Mouse (Mus musculus) ES-E14 (cell line): ENCODE data around the gene 0610010F05Rik. TPM values are rescaled to one million over a fixed set of nuclear protein-coding genes. Genes with fewer than 3 reads are reported as not detected.

Source experiments
- DNase-seq: peaks from one replicate; pipeline ENCODE4 v3.0.0-alpha.2; 2013; ENCODE audit warnings: low read depth, low spot score
- H3K27ac ChIP-seq: 2 replicates; pipeline ENCODE4 v1.5.1; 2012; ENCODE audit warnings: low read depth, mild to moderate bottlenecking, low read length, moderate library complexity, mixed read lengths; ENCODE audit not compliant: poor library complexity, insufficient read depth, severe bottlenecking
- H3K36me3 ChIP-seq: 2 replicates; pipeline ENCODE4 v1.6.1; 2012; ENCODE audit warnings: mild to moderate bottlenecking, low read length, moderate library complexity, mixed read lengths; ENCODE audit not compliant: control insufficient read depth, poor library complexity, insufficient read depth, severe bottlenecking
- H3K4me1 ChIP-seq, 2 experiments: fragments of 150-350 bp in 1 of 2; sonication (generic) in 1 of 2; 2 replicates each; pipeline ENCODE4 v1.6.1; 2012; ENCODE audit warnings: low read length in 2 of 2, mild to moderate bottlenecking in 1 of 2, mixed read lengths in 1 of 2; ENCODE audit not compliant: control insufficient read depth in 2 of 2, insufficient read depth in 2 of 2, poor library complexity in 1 of 2
- H3K4me3 ChIP-seq, 2 experiments: fragments of 150-350 bp in 1 of 2; sonication (generic) in 1 of 2; 2 replicates each; pipeline ENCODE4 v1.5.1; 2012; ENCODE audit warnings: low read length in 2 of 2, low read depth in 1 of 2, mild to moderate bottlenecking in 1 of 2, mixed read lengths in 1 of 2; ENCODE audit not compliant: insufficient read depth in 1 of 2, poor library complexity in 1 of 2, severe bottlenecking in 1 of 2
- H3K9ac ChIP-seq: 2 replicates; pipeline ENCODE4 v1.6.1; 2012; ENCODE audit warnings: low read depth, mild to moderate bottlenecking, low read length, mixed read lengths; ENCODE audit not compliant: poor library complexity, insufficient read depth, severe bottlenecking
- H3K9me3 ChIP-seq: fragments of 150-350 bp; sonication (generic); 2 replicates; pipeline ENCODE4 v1.6.1; 2012; ENCODE audit warnings: low read depth, mild to moderate bottlenecking, low read length; ENCODE audit not compliant: control insufficient read depth, insufficient read depth
- CHD2 ChIP-seq: IDR thresholded peaks from 2 replicates; pipeline ENCODE4 v1.6.1; 2014; ENCODE audit warnings: mild to moderate bottlenecking, low read depth, low read length, inconsistent platforms
- HCFC1 ChIP-seq: IDR thresholded peaks from 2 replicates; pipeline ENCODE4 v1.6.1; 2012; ENCODE audit warnings: low read length, inconsistent platforms, borderline replicate concordance; ENCODE audit not compliant: insufficient read depth
- MAFK ChIP-seq: IDR thresholded peaks from 2 replicates; pipeline ENCODE4 v1.6.1; 2014; ENCODE audit warnings: mild to moderate bottlenecking, low read depth, low read length, inconsistent platforms; ENCODE audit not compliant: insufficient read depth
- ZC3H11A ChIP-seq: IDR thresholded peaks from 2 replicates; pipeline ENCODE4 v1.6.1; 2012; ENCODE audit warnings: low read depth, mild to moderate bottlenecking, inconsistent platforms, low read length, borderline replicate concordance
- ZNF384 ChIP-seq: IDR thresholded peaks from 2 replicates; pipeline ENCODE4 v1.6.1; 2012; ENCODE audit warnings: low read depth, low read length, inconsistent platforms
- in situ Hi-C, 2 experiments: fragments of 600-800 bp; cut with MboI; formaldehyde crosslinking; loops; one replicate each; pipeline ENCODE4 v1.15.1; 2025; ENCODE audit warnings: low sequenced_read_pairs in 2 of 2, inconsistent platforms in 1 of 2; ENCODE audit not compliant: unreplicated experiment in 2 of 2
- total RNA-seq: library from RNA; depleted of rRNA; stranded (reverse); fragments of 300-350 nt; gene quantifications from 2 replicates; pipeline ENCODE4 v1.2.3, GENCODE M21; 2012; rRNA removed

0610010F05Rik gene
- total RNA-seq = 7.9 and 8.5 TPM in 2 replicates

DNA sequence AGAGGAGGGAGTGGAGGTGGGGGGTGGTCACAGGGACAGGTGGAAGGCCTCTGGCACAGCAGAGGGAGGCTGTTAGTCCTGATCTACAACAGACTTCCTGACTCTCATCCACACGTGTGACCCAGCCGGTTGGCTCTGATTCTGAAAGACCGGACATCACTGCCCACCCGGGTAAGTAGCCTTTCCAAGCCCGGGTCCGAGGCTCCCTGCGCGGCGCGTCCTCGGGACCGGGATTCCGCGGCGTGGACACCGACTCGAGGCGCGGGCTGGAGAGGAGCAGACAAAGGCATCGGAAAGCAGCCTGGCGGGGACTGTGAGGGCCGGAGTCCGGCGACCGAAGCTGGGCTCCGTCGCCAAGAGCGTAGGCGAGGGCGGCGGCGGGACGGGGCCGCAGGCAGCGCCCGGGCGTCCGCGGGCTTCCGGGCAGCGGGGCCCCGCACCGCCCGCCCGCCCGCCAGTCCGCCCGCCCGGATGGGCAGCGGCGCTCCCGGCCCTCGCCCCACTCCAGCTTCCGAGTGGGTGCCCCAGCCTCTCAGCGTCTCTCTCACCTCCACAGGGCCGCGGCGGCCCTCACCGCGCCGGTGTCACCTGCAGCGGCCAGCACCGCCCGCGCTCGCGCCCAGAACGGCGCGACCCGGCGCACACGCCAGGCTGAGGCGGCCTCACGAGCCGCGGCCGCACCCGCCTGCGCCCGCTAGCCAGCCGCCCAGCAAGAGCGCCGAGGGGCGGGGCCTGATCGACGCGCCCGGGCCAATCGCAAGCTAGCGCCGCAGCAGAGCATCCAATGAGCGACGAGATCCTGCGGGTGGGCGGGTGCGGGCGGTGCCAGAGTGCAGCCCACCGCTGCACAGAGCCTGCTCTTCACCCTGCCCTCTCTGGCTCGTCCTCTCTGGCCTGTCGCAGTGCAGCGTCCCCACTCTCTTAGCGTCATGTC is at the start of gene 0610010F05Rik:
0610010F05Rik (minus strand) TSS at position 695 of the 934 bp plus-strand sequence.
- Histone ChIP-seq H3K9ac (peak within 1 kb of the TSS; percentile 87), H3K4me1 (no peaks in the 10 kb centered on the region), H3K27ac (no peak within 1 kb of the TSS), H3K36me3 (no peaks in the 10 kb centered on the region; the same call in 1 of the 2 replicates), H3K9me3 (no peaks in the 10 kb centered on the region), H3K4me3 (peak within 1 kb of the TSS; percentile 92 to 95)
- in situ Hi-C loops = no loop called here
- peak; percentile 58; the same call in 1 of the 2 replicates for TF ChIP-seq HCFC1
- TF ChIP-seq CHD2 = peak; percentile 66; the same call in 1 of the 2 replicates
- no peak for TF ChIP-seq ZC3H11A
- DNase-seq = peak; percentile 78

DNA sequence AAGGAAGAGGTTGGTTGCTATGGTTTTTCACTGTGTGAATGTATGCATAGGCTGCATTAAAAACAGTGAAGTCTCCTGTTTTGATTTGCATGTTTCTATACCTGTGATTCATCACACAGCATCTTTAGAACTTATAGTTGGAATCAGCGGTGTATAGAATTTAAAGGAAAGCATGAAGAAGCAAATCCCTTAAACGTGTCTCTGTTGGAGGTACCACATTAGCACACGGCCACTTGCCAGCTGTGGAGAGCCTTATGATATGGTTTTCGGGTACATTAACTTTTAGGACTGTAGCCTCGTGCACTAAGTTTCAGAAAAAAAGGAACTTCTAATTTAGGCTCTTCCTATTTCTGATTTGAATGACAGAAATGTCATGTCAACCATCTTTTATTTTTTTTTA is 49.1 kb upstream of the 0610010F05Rik start:
- no peak overlapping the region for H3K27ac ChIP-seq
- no peak overlapping the region for H3K4me3 ChIP-seq
- no peaks in the 10 kb centered on the region for H3K9me3 ChIP-seq
- peaks cover 10% of the 10 kb centered on the region for H3K36me3 ChIP-seq
- H3K4me1 ChIP-seq = peaks cover 0 to 2% of the 10 kb centered on the region in 2 experiments; a peak in 1 of 4 replicates
- TF ChIP-seq ZNF384 (no peak), ZC3H11A (no peak)
- no peak overlapping the region for H3K9ac ChIP-seq
- DNase-seq = no peak
- in situ Hi-C loops = no loop called here

DNA sequence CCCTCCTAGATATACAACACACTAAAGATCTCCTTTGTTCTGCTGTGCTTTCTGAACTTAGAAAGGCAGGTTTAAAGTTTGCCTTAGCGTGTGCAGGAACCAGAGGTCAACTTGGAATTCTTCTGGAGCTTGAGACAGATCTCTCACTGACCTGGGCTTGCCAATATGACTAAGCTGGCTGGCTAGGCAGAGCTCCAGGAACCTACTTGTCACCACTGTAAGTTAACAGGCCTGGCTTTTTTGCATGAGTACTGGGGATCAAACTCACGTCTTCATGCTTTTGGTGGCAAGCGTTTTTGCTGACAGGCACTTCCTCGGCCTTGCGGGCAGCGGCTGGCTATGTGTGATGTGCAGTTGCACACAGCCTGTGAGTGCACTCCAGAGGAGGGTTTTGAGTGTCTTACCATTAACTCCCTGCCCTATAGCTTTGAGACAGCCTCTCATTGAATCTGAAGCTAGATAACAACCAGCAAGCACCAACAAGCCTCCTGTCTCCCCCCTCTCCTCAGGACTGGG is 47.1 kb upstream of the 0610010F05Rik start:
- no peak for TF ChIP-seq HCFC1
- no peak for TF ChIP-seq CHD2
- TF ChIP-seq ZC3H11A = no peak
- TF ChIP-seq MAFK = no peak
- TF ChIP-seq ZNF384 = no peak
- Histone ChIP-seq H3K9me3 (no peaks in the 10 kb centered on the region), H3K4me3 (no peak overlapping the region), H3K36me3 (peaks cover 13% of the 10 kb centered on the region), H3K27ac (no peak overlapping the region), H3K4me1 (peaks cover 0 to 2% of the 10 kb centered on the region in 2 experiments; a peak in 1 of 4 replicates), H3K9ac (no peak overlapping the region)
- no peak for DNase-seq
- in situ Hi-C loops = no loop called here

DNA sequence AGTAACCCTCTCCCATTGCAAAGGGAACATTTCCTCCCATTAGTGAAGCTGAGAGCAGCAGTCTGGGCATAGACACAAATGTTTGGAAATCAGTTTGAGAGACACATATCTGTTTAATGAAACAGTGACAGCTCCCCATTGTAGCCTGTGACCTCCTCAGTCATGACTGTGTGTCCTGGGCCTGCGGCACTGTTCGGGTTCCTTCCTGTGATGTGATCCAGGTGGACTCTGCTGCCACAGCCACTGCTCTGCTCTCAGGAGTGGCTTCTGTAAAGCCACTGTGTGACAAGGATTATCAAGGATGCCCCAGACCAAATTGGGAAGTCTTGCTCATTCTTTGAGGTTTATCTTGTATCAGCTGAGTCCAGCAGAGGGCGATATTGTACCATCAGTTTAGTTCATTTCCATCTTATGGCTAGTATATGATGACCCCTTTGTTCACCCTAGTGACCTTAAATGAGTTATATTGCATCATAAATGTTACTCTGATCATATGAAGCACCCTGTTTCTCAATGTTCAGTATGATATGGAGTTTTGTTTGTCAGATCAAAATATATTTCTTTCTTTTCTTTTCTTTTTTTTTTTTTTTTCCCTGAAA is 45.7 kb upstream of the 0610010F05Rik start:
- Histone ChIP-seq H3K9me3 (no peaks in the 10 kb centered on the region), H3K4me3 (no peak overlapping the region), H3K9ac (no peak overlapping the region), H3K27ac (no peak overlapping the region), H3K36me3 (peaks cover 11% of the 10 kb centered on the region), H3K4me1 (peaks cover 0 to 2% of the 10 kb centered on the region in 2 experiments; a peak in 1 of 4 replicates)
- TF ChIP-seq HCFC1 (no peak), ZC3H11A (peak; percentile 71; the same call in 1 of the 2 replicates), CHD2 (no peak), MAFK (no peak), ZNF384 (peak; percentile 70; the same call in 1 of the 2 replicates)
- in situ Hi-C loops = loop anchor here in 1 of 2 experiments (10.0 kb wide), 1 partner anchor 276 kb away; no protein-coding TSS in a partner anchor
- peak; percentile 68 for DNase-seq
